Comparison of ENCODE assay signal across 8 mouse cellular contexts in genomic region chr2:127832103-127832832, GRCm38 (mm10). TPM values are rescaled to one million over a fixed set of nuclear protein-coding genes. Genes with fewer than 3 reads are reported as not detected.
A peak's percentile ranks its signal among the peaks of the same experiment; 100 is the strongest.
DNase-seq lines count a peak whose midpoint lies in the region; ATAC-seq and TF ChIP-seq lines count a peak whose summit lies in the region.

No protein-coding gene starts in this region.

- peak; percentile 0 for DNase-seq in liver, adult 2 months (ENCODE audit: extremely low read depth, low read depth, low spot score)
- DNase-seq in liver (no peak), adipocyte (ENCODE audit: low spot score) (no peak)
- no peak for DNase-seq in liver, embryonic 11.5 days (ENCODE audit: low spot score)
- no peak for DNase-seq in embryo, embryonic 10.5 days (ENCODE audit: low spot score)
- no peak for DNase-seq in layer of hippocampus, adult 18-20 months (ENCODE audit: low spot score in 2 of 2)

- no peaks in the 10 kb centered on the region for H3K36me3 ChIP-seq in liver, adult 2 months (ENCODE audit: control insufficient read depth, insufficient read depth, low read length)
- no peaks in the 10 kb centered on the region for H3K36me3 ChIP-seq in forebrain, embryonic 12.5 days (replicated peaks)
- H3K36me3 ChIP-seq in liver, embryonic 11.5 days (ENCODE audit: control insufficient read depth, insufficient read depth, low read length) = no peaks in the 10 kb centered on the region; the same call in 1 of the 2 replicates
- H3K36me3 ChIP-seq in neural tube, embryonic 14.5 days (ENCODE audit: control insufficient read depth, insufficient read depth, low read length) = no peaks in the 10 kb centered on the region

- H3K9me3 ChIP-seq in forebrain, embryonic 12.5 days = no peaks in the 10 kb centered on the region
- no peaks in the 10 kb centered on the region for H3K9me3 ChIP-seq in liver, embryonic 11.5 days (ENCODE audit: control insufficient read depth, low read length)
- no peaks in the 10 kb centered on the region for H3K9me3 ChIP-seq in neural tube, embryonic 14.5 days (ENCODE audit: control insufficient read depth, low read length)

- no peaks in the 10 kb centered on the region for H3K27me3 ChIP-seq in liver, adult 2 months (ENCODE audit: control insufficient read depth, insufficient read depth, low read length)
- H3K27me3 ChIP-seq in forebrain, embryonic 12.5 days = peaks cover 11% of the 10 kb centered on the region
- peaks cover 2% of the 10 kb centered on the region; the same call in 1 of the 2 replicates for H3K27me3 ChIP-seq in liver, embryonic 11.5 days (replicated peaks; ENCODE audit: control insufficient read depth, insufficient read depth, low read length)
- H3K27me3 ChIP-seq in neural tube, embryonic 14.5 days (ENCODE audit: control insufficient read depth, insufficient read depth, low read length) = no peaks in the 10 kb centered on the region

- TF ChIP-seq POLR2A in liver, adult 2 months (IDR thresholded peaks at IDR 0.05; ENCODE audit: extremely low read depth, insufficient read depth, low read length) = no peak

- H3K27ac ChIP-seq in liver, adult 2 months (replicated peaks; ENCODE audit: insufficient read depth, low read depth, low read length) = no peak overlapping the region
- H3K27ac ChIP-seq in forebrain, embryonic 12.5 days = no peak overlapping the region
- H3K27ac ChIP-seq in liver, embryonic 11.5 days (ENCODE audit: low read depth, low read length) = no peak overlapping the region
- H3K27ac ChIP-seq in neural tube, embryonic 14.5 days (ENCODE audit: low read depth, low read length) = no peak overlapping the region

- no peak overlapping the region for H3K9ac ChIP-seq in liver, adult 2 months (ENCODE audit: low read depth, low read length)
- H3K9ac ChIP-seq in forebrain, embryonic 12.5 days = no peak overlapping the region
- H3K9ac ChIP-seq in liver, embryonic 11.5 days (ENCODE audit: low read depth, low read length) = peak overlapping the region; percentile 35; the same call in 1 of the 2 replicates
- peak overlapping the region; percentile 29; the same call in 1 of the 2 replicates for H3K9ac ChIP-seq in neural tube, embryonic 14.5 days (replicated peaks; ENCODE audit: low read depth, low read length)

- 35% methylated on average over 11 of the region's 11 CpGs for WGBS in liver, adult 2 months
- WGBS in forebrain, embryonic 12.5 days = 44% methylated on average over 11 of the region's 11 CpGs
- 39% methylated on average over 11 of the region's 11 CpGs for WGBS in liver, embryonic 11.5 days
- 41% methylated on average over 11 of the region's 11 CpGs for WGBS in neural tube, embryonic 14.5 days

- peak; percentile 45; the same call in 1 of the 2 replicates for ATAC-seq in forebrain, embryonic 12.5 days (ENCODE audit: low FRiP score)
- ATAC-seq in liver, embryonic 11.5 days (replicated peaks; ENCODE audit: low FRiP score) = peak; percentile 4; the same call in 1 of the 2 replicates
- ATAC-seq in neural tube, embryonic 14.5 days (ENCODE audit: low read depth) = peak; percentile 61; the same call in 1 of the 2 replicates

- peak overlapping the region; percentile 71 for H3K4me2 ChIP-seq in forebrain, embryonic 12.5 days
- H3K4me2 ChIP-seq in liver, embryonic 11.5 days = peak overlapping the region; percentile 83
- peak overlapping the region; percentile 51 for H3K4me2 ChIP-seq in neural tube, embryonic 14.5 days (ENCODE audit: low read depth, low read length)

- no peak for TF ChIP-seq CTCF in liver, adult 2 months (IDR thresholded peaks at IDR 0.05; ENCODE audit: low read depth, low read length)

- peaks cover 2% of the 10 kb centered on the region; the same call in 1 of the 2 replicates for H3K4me1 ChIP-seq in liver, adult 2 months (ENCODE audit: control insufficient read depth, insufficient read depth, low read length)
- H3K4me1 ChIP-seq in forebrain, embryonic 12.5 days = peaks cover 17% of the 10 kb centered on the region
- H3K4me1 ChIP-seq in liver, embryonic 11.5 days (replicated peaks; ENCODE audit: control insufficient read depth, insufficient read depth, low read length) = no peaks in the 10 kb centered on the region; the same call in 1 of the 2 replicates
- H3K4me1 ChIP-seq in neural tube, embryonic 14.5 days (ENCODE audit: control insufficient read depth, insufficient read depth, low read length) = no peaks in the 10 kb centered on the region

- peak overlapping the region; percentile 44 for H3K4me3 ChIP-seq in liver, adult 2 months (ENCODE audit: insufficient read depth, low read depth, low read length)
- peak overlapping the region; percentile 77 for H3K4me3 ChIP-seq in forebrain, embryonic 12.5 days (replicated peaks)
- peak overlapping the region; percentile 85 for H3K4me3 ChIP-seq in liver, embryonic 11.5 days (ENCODE audit: low read depth, low read length)
- peak overlapping the region; percentile 38 for H3K4me3 ChIP-seq in neural tube, embryonic 14.5 days (ENCODE audit: low read depth, low read length)

- no peaks in the 10 kb centered on the region for H3K79me2 ChIP-seq in liver, adult 2 months (ENCODE audit: control insufficient read depth, insufficient read depth, low read length)

RNA-seq across cellular contexts. Expression of gene Bub1, which starts 0.6 kb away (rescaled TPM):
- 0.18 and 0.47 TPM in 2 replicates for total RNA-seq in liver, adult 2 months (2014; rRNA removed)
- polyA plus RNA-seq in liver, adult 2 months (2012; rRNA removed) = 0.06 TPM in 2 replicates
- 75.3 and 83.4 TPM in 2 replicates for polyA plus RNA-seq in forebrain, embryonic 12.5 days (2016; fragmentation: Nextera tagmentation; extraction: Ambion mirVana)
- polyA plus RNA-seq in liver, embryonic 11.5 days (2014; fragmentation: Nextera tagmentation; extraction: Ambion mirVana) = 45.1 and 47.8 TPM in 2 replicates
- polyA plus RNA-seq in neural tube, embryonic 14.5 days (2014; fragmentation: Nextera tagmentation; extraction: Ambion mirVana) = 1.9 and 2.8 TPM in 2 replicates
- under 1 TPM; 0.20 to 0.35 TPM for total RNA-seq in layer of hippocampus, adult 18-20 months (2021)

RNA-seq across cellular contexts. Expression of gene Acoxl, which starts 6.4 kb away (rescaled TPM):
- not detected in 2 replicates for total RNA-seq in liver, adult 2 months (2014; rRNA removed)
- polyA plus RNA-seq in liver, adult 2 months (2012; rRNA removed) = 0.04 TPM in 1 of 2 replicates, not detected in the other
- 0.11 TPM in 1 of 2 replicates, not detected in the other for polyA plus RNA-seq in forebrain, embryonic 12.5 days (2016; fragmentation: Nextera tagmentation; extraction: Ambion mirVana)
- polyA plus RNA-seq in liver, embryonic 11.5 days (2014; fragmentation: Nextera tagmentation; extraction: Ambion mirVana) = 0.34 TPM in 1 of 2 replicates, not detected in the other
- 0.29 and 0.33 TPM in 2 replicates for polyA plus RNA-seq in neural tube, embryonic 14.5 days (2014; fragmentation: Nextera tagmentation; extraction: Ambion mirVana)
- total RNA-seq in layer of hippocampus, adult 18-20 months (2021) = not detected

RNA-seq across cellular contexts. Expression of gene Mtln, which starts 40.0 kb away (rescaled TPM):
- total RNA-seq in liver, adult 2 months (2014; rRNA removed) = 36.0 and 47.6 TPM in 2 replicates
- polyA plus RNA-seq in liver, adult 2 months (2012; rRNA removed) = 29.9 and 30.7 TPM in 2 replicates
- polyA plus RNA-seq in forebrain, embryonic 12.5 days (2016; fragmentation: Nextera tagmentation; extraction: Ambion mirVana) = 30.8 and 31.5 TPM in 2 replicates
- polyA plus RNA-seq in liver, embryonic 11.5 days (2014; fragmentation: Nextera tagmentation; extraction: Ambion mirVana) = 40.6 and 45.2 TPM in 2 replicates
- polyA plus RNA-seq in neural tube, embryonic 14.5 days (2014; fragmentation: Nextera tagmentation; extraction: Ambion mirVana) = 44.4 and 61.5 TPM in 2 replicates
- 10 to 100 TPM; 53.9 to 58.1 TPM for total RNA-seq in layer of hippocampus, adult 18-20 months (2021)

RNA-seq across cellular contexts. Expression of gene Nphp1, which starts 43.6 kb away (rescaled TPM):
- 4.7 and 5.8 TPM in 2 replicates for total RNA-seq in liver, adult 2 months (2014; rRNA removed)
- polyA plus RNA-seq in liver, adult 2 months (2012; rRNA removed) = 1.6 and 2.1 TPM in 2 replicates
- 35.9 and 40.5 TPM in 2 replicates for polyA plus RNA-seq in forebrain, embryonic 12.5 days (2016; fragmentation: Nextera tagmentation; extraction: Ambion mirVana)
- 12.5 and 12.8 TPM in 2 replicates for polyA plus RNA-seq in liver, embryonic 11.5 days (2014; fragmentation: Nextera tagmentation; extraction: Ambion mirVana)
- 9.1 and 12.4 TPM in 2 replicates for polyA plus RNA-seq in neural tube, embryonic 14.5 days (2014; fragmentation: Nextera tagmentation; extraction: Ambion mirVana)
- total RNA-seq in layer of hippocampus, adult 18-20 months (2021) = 10 to 100 TPM; 18.7 to 21.6 TPM

Comparison
In these comparisons a context has a peak if more than half of its experiments do, and no peak if none do; other contexts are left out.
1. H3K9ac ChIP-seq: peak in liver, embryonic 11.5 days (single experiment) and neural tube, embryonic 14.5 days (single experiment); none in liver, adult 2 months (single experiment) and forebrain, embryonic 12.5 days (single experiment).
2. RNA of gene Bub1, which starts 0.6 kb away (polyA plus RNA-seq): 75.3 to 83.4 TPM in forebrain, embryonic 12.5 days and 45.1 to 47.8 TPM in liver, embryonic 11.5 days; 1.9 to 2.8 TPM in neural tube, embryonic 14.5 days and 0.06 TPM in liver, adult 2 months; every median in the first group is over 10 times any median in the second.
3. ATAC-seq: peak in every context shown above with its lines; median percentile 61 in neural tube, embryonic 14.5 days; 45 in forebrain, embryonic 12.5 days; 4 in liver, embryonic 11.5 days.
4. Peak in every context shown above with its lines, with median percentiles within 50 percentile points of each other: H3K4me3 ChIP-seq and H3K4me2 ChIP-seq.